Mouse (Mus musculus) right cerebral cortex, postnatal 10 days (tissue): ENCODE measurements around the gene Mvb12b.

Experiments used
- DNase-seq, 2 experiments: peaks; one replicate each; pipeline ENCODE4 v3.0.0; 2021; ENCODE audit warnings: low spot score in 2 of 2

The Mvb12b gene

DNA sequence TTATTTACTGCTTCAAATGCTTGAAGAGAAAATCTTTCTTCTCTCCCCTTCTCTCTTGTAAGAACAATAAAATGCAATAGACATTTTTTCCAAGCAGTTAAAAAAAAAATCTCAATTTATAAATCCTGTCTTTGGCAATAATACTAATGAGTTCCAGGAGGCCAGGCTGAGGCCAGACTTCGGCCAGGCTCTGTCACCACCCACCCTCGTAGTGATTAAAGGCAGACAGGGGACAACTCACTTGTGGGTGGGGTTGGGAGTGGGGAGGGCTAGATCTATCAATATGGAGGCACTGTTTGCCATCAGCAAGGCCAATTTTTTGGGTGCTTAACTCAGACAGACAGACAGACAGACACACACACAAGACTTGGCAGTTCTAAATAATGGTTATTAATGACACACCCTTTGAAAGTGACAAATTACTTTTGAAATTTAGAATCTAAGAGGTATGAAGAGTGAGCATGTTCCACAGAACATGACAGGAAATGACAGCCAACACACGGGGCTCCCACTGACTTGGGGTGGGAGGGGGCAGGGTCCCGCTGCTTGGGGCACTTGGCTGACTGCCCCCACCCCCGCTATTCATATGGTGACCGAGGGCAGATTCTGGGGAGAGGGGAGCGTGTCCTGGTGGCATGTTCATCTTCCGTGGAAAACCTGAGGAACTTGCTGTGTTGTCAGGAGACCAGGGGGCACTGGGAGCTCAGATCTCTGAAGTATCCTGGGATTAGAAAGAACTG, 74.1 kb downstream of the Mvb12b start:
- no peak for DNase-seq

- no peak for DNase-seq
These were observed 74.8 kb downstream of the Mvb12b start for GRCm38 (mm10) chr2:33812980-33813379.

GRCm38 (mm10) chr2:33811349-33811890, 76.3 kb downstream of the Mvb12b start:
- DNase-seq = no peak

- no peak for DNase-seq
These were observed 78.7 kb downstream of the Mvb12b start for GRCm38 (mm10) chr2:33809081-33809480.

DNA sequence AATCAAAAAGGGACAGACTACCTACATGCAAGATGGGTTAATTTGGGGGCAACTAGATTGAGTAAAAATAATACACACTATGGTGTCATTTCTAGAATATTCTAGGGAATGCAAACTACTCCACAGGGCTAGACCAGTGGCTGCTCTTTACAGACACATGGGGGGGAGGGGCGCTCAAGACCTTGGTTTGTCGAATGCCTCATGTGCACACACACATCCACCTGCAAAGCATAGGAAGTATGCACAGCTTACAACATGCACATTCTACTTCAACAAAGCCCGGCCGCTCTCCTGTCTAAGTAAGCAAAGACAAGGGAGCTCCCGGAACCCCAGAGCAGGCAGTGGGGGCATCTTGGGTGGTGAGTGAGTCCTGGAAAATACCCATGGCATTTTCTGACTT, 79.7 kb downstream of the Mvb12b start:
- no peak for DNase-seq

GRCm38 (mm10) chr2:33805640-33806039, 82.1 kb downstream of the Mvb12b start:
- DNase-seq = no peak

GRCm38 (mm10) chr2:33803717-33804214, 84.0 kb downstream of the Mvb12b start:
- no peak for DNase-seq

GRCm38 (mm10) chr2:33803083-33803615, 84.6 kb downstream of the Mvb12b start:
- peak; percentile 60 to 62 for DNase-seq

DNA sequence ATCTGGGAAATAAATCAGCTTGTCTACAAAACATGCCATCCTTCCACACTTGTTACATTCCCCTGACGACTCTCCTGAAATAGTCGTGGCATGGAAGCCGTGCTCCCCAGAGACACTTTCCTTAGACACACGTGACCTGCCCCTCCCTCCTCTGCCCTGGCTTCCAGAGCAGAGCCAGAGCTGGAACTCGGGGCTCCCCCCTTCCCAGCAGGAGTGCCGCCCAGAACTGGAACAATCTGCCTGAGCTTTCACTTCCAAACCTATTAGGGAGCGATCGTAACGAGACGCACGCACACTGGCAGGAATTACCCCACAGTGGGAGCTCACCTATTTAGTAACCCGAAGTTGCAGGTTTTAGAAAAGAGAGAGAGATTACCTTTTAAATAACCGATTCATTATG, 86.0 kb downstream of the Mvb12b start:
- peak in 1 of 2 experiments; percentile 58 for DNase-seq

- DNase-seq = no peak
These were observed 86.4 kb downstream of the Mvb12b start for GRCm38 (mm10) chr2:33801336-33801735.

GRCm38 (mm10) chr2:33800221-33800620, 87.5 kb downstream of the Mvb12b start:
- DNase-seq = no peak

DNA sequence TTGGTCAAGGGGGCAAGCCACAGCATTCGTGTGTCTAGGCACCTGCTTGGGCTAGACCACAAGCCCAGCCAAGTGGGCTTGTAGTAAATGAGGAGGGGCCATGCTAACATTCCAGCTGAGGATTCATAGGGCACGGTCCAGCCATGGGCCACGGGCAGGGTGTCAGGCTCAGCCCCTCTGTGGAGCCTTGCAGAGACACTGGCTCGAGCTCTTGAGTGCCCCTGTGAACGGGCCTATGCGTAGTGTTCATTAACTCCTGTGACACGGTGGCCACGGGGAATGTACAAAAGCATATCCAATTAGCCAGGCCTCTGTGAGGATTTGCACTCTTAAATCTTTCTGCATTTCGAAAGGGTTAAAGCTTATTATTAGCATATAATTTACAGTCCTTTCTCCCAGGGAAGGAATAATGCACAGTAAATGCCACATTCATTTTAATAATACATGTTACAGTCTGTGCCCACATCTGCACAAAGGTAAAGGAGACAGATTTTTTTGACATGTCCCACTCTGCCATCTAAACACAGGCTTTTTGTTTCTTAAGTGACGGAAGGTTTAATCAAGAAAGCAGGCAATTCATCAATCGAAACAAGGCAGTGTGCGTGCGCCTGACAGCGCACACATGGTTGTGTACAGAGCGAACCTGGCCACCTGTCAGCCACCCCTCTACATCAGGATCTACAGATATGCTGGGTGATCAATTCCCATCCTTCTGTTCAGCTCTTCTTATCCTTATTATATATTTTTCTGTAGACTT, 91.9 kb downstream of the Mvb12b start:
- no peak for DNase-seq

GRCm38 (mm10) chr2:33795001-33795580, 92.7 kb downstream of the Mvb12b start:
- DNase-seq = no peak

GRCm38 (mm10) chr2:33794483-33794882, 93.3 kb downstream of the Mvb12b start:
- DNase-seq = peak; percentile 82 to 85

DNA sequence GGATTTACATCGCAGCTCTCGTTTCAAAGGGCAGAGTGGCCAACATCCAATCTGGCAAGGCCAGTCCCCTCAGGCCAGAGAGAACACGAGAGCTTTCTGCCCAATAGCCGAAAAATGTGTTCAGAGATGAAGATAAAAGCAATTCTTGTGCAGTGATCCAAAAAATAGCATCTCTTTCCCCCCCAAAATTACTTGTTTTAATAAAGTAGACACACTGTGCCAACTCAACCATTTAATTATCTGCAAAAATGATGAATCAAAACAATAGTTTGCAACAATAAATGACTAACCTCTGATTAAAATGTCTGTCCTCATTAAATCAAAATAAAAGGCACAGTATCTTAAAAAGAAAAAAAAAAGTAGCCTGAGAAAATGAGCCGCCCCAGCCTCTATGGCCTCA, 97.4 kb downstream of the Mvb12b start:
- no peak for DNase-seq

GRCm38 (mm10) chr2:33789732-33790131, 98.0 kb downstream of the Mvb12b start:
- no peak for DNase-seq

- no peak for DNase-seq
These were observed 98.5 kb downstream of the Mvb12b start for GRCm38 (mm10) chr2:33789279-33789678.

DNA sequence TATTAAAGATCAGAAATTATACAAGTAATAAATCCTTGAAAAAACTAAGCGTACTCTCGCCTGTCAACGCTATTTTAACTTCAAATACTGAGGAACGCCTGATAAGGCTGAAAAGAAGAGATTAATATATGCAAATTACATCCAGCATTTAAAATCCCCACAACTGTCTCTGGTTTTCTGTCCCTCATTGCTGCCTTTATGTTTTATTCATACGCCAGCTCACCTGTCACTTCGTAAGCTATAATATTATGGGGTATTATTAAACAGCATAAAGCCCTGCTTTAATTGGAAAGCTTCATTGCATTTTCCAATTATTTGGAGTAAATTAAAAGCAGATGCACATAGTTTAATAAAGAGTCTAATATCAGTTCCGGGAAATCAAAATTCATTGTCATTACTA, 98.9 kb downstream of the Mvb12b start:
- DNase-seq = no peak

GRCm38 (mm10) chr2:33788131-33788530, 99.6 kb downstream of the Mvb12b start:
- no peak for DNase-seq

DNA sequence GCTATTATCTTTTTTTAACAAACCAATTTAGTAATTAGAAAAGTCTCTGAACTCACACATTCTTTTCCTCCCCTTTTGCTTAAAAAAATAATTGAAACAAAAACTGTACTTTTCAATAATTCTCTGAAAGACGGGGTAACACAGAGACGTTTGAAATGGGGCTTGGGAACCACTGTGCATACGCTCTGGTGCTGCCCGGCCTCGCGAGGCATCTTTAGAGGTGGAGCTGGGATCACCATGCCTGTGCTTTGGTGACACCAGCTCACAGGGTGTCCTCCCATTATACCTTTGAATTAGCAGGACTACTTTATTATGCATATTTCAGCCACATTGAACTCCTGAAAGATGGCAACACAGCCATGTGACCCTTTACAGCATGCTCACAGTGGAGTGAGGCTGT, 101.7 kb downstream of the Mvb12b start:
- DNase-seq = no peak

DNA sequence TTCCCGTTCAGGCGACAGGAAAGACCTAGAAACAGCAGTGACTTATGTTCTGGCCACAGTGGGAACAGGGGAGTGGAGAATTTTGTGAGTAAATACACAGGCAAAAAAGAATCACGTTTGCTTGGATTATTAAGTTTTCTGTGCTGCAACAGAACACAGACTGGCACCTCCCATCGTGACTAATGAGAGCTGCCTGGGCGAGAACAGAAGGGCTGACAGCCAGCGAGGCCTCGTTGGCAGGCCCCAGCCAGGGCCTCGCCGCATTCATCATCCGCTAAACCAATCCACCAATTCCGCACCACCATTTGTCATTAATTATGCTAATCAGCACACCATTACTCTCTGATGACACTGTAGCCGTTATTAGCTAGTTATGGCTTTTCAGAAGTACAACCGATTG, 102.2 kb downstream of the Mvb12b start:
- DNase-seq = peak; percentile 70 to 72

- DNase-seq = no peak
These were observed 103.0 kb downstream of the Mvb12b start for GRCm38 (mm10) chr2:33784721-33785120.
